Mouse (Mus musculus) heart, embryonic 10.5 days (tissue): ENCODE results near the gene Tmem222. TPM values are rescaled to one million over a fixed set of nuclear protein-coding genes. Genes with fewer than 3 reads are reported as not detected.

ENCODE experiments used
- DNase-seq: peaks from one replicate; pipeline ENCODE4 v3.0.0-alpha.2; 2017; ENCODE audit warnings: low spot score
- H3K27ac ChIP-seq: fragments of 300-500 bp; sonication (generic); 2 replicates; pipeline ENCODE4 v1.5.1; 2016; ENCODE audit warnings: mild to moderate bottlenecking
- H3K27me3 ChIP-seq: fragments of 300-500 bp; sonication (generic); 2 replicates; pipeline ENCODE4 v1.6.1; 2016; ENCODE audit warnings: mild to moderate bottlenecking; ENCODE audit not compliant: poor library complexity, insufficient read depth, severe bottlenecking
- H3K36me3 ChIP-seq: fragments of 300-500 bp; sonication (generic); 2 replicates; pipeline ENCODE4 v1.6.1; 2016; ENCODE audit warnings: mild to moderate bottlenecking, moderate library complexity
- H3K4me1 ChIP-seq: fragments of 300-500 bp; sonication (generic); 2 replicates; pipeline ENCODE4 v1.6.1; 2016; ENCODE audit warnings: mild to moderate bottlenecking
- H3K4me3 ChIP-seq: fragments of 300-500 bp; sonication (generic); 2 replicates; pipeline ENCODE4 v1.5.1; 2016; ENCODE audit warnings: mild to moderate bottlenecking, moderate library complexity
- H3K9me3 ChIP-seq: fragments of 300-500 bp; sonication (generic); 2 replicates; pipeline ENCODE4 v1.6.1; 2016; ENCODE audit warnings: mild to moderate bottlenecking, moderate library complexity
- WGBS: fragments of 180-500 bp; shearing (Covaris S2); methylation state at CpG from one replicate; pipeline ENCODE4 v1.1.7; 2016; 5-methylcytosine and 5-hydroxymethylcytosine counted together
- polyA plus RNA-seq: library from polyadenylated mRNA; unstranded; fragments of >200 nt; fragmentation: Nextera tagmentation; extraction: Ambion mirVana; gene quantifications from 2 replicates; pipeline ENCODE4 v1.2.1, GENCODE M21; 2016

Tmem222 gene
- polyA plus RNA-seq, 1 experiment from 2014 or later, result 75.2 TPM

DNA sequence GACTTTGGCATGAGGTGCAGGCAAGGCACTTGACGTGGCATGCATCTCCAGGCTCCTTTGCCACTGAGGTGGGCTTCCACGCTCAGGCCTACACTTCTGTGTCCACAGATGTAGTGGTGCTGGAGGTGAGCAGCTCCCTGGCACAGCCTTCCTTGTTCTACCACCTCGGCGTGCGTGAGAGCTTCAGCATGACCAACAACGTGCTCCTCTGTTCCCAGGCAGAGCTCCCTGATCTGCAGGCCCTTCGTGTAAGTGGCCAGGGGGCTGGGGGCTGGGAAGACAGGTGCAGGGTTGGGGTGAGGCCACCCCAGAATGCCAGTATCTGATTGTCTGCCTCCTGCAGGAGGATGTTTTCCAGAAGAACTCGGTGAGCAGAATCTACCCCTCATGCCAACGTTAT lies 34.9 kb downstream of the Tmem222 start:
- Histone ChIP-seq H3K4me1 (peaks cover 39% of the 10 kb centered on the region), H3K4me3 (no peak overlapping the region), H3K36me3 (no peaks in the 10 kb centered on the region), H3K27ac (no peak overlapping the region), H3K27me3 (peaks cover 70% of the 10 kb centered on the region), H3K9me3 (no peaks in the 10 kb centered on the region)
- DNase-seq, result no peak
- 64% methylated on average over 9 of the region's 9 CpGs for WGBS

GRCm38 (mm10) chr4:133241910-133242309 lies 35.7 kb downstream of the Tmem222 start:
- peak overlapping the region; percentile 80 for H3K4me3 ChIP-seq
- DNase-seq, result no peak
- 0 out of 2 replicates have a peak overlapping the region, but pooled peaks have one; percentile 91 for H3K27ac ChIP-seq
- WGBS, result 23% methylated on average over 11 of the region's 11 CpGs
- H3K27me3 ChIP-seq, result peaks cover 62% of the 10 kb centered on the region
- H3K4me1 ChIP-seq, result peaks cover 32% of the 10 kb centered on the region
- H3K9me3 ChIP-seq, result no peaks in the 10 kb centered on the region
- no peaks in the 10 kb centered on the region for H3K36me3 ChIP-seq

DNA sequence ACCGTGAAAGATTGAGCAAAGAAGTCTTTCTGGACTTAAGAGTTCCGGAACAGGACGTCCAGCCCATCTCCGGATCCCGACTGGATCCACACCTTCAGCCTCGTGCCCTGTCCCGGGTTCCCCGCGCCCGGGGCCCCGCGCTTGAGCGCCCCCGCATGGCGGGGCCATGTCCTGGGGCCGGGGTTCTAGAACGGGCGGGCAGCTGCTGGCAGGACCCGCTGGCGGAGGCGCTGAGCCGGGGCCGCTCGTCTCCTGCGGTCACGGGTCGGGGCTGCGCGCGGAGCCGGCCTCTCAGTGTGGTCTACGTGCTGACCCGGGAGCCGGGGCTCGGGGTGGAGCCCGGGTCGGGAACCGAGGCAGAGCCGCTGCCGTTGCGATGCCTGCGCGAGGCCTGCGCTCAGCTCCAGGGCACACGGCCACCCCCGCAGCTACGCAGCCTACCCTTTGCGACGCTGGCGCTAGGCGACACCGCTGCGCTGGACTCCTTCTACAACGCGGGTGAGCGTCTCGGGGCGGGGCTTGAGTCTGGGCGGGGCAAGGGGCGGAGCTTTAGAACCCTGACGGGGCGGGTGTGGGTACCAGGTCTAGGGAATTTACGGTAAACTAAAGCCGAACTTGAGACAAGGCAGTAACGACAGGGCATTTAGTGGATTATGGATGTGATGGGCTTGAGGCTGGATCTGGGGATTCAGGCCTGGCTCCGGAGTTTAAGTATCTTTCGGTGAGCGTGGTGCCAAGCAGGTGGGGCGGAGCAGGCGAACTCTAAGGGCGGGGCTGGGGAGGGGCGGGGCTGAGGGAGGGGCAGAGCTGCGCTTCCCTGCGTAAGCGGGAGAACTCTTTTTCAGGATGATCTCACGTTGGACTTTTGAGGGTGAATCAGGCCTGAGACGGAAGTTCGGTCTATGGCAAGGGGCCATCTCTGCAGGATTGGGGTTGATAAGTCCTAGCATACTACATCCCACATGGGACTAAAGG lies 36.4 kb downstream of the Tmem222 start:
- Histone ChIP-seq H3K9me3 (no peaks in the 10 kb centered on the region), H3K27me3 (peaks cover 55% of the 10 kb centered on the region), H3K4me1 (peaks cover 32% of the 10 kb centered on the region), H3K4me3 (peak overlapping the region; percentile 80), H3K27ac (peak overlapping the region; percentile 91), H3K36me3 (no peaks in the 10 kb centered on the region)
- DNase-seq, result peak; percentile 97
- under 1% methylated on average over 78 of the region's 78 CpGs for WGBS

DNA sequence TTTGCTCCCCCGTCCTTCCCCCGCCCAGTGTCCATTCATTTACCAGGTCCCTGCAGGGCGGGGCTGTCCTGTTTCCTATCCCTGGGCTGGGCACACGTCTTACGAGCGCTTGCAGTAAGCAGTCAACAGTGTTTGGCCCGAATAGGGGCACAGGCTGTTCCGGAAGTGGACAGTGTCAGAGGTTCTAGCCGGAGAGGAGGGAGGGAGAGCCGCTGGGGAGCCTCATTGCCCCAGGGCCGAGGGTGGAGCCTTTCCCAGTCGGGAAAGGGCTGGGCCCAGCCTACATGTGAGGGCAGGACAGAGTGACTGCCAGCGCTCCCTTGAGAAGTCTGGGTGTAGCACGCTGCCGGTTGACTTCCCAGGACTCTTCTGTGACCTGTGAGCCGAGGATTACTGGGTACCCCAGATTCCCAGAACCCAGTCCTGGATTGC lies 37.1 kb downstream of the Tmem222 start, which contains the start of gene Map3k6:
Gene Map3k6 (plus strand): TSS at position 329 of the 432 bp plus-strand sequence.
- DNase-seq, result peak; percentile 85
- 2% methylated on average over 16 of the region's 16 CpGs for WGBS
- H3K4me1 ChIP-seq, result peaks cover 32% of the 10 kb centered on the region

DNA sequence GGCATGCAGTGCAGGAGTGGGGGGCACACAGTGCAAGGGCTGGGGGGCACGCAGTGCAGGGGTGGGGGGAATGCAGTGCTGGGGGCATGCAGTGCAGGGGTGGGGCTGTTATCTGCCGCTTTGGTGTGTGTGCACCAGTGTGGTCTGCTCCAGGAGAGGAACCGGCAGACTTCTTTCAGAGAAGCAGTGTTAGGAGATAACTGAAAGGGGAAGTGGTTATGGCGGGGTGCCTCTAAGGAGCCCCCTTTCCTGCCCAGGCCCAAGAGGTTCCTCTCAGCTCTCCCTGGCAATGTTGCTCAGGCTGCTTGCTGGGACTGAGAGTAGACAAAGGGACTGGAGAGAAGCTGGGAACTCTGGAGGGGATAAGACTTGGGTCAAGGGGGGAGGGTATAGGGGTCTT lies 39.7 kb downstream of the Tmem222 start:
- DNase-seq, result no peak
- H3K9me3 ChIP-seq, result no peaks in the 10 kb centered on the region
- H3K27me3 ChIP-seq, result peaks cover 30% of the 10 kb centered on the region
- peaks cover 26% of the 10 kb centered on the region for H3K4me1 ChIP-seq
- no peaks in the 10 kb centered on the region for H3K36me3 ChIP-seq
- 52% methylated on average over 4 of the region's 4 CpGs for WGBS
- H3K4me3 ChIP-seq, result no peak overlapping the region
- peak overlapping the region; percentile 16; the same call in 1 of the 2 replicates for H3K27ac ChIP-seq

More for the DNA sequence above, 37.1 kb downstream of the Tmem222 start, which contains the start of gene Map3k6:
- Histone ChIP-seq H3K36me3 (no peaks in the 10 kb centered on the region), H3K27ac (peak within 1 kb of the TSS; percentile 91), H3K4me3 (peak within 1 kb of the TSS; percentile 80), H3K9me3 (no peaks in the 10 kb centered on the region), H3K27me3 (peaks cover 52% of the 10 kb centered on the region)

DNA sequence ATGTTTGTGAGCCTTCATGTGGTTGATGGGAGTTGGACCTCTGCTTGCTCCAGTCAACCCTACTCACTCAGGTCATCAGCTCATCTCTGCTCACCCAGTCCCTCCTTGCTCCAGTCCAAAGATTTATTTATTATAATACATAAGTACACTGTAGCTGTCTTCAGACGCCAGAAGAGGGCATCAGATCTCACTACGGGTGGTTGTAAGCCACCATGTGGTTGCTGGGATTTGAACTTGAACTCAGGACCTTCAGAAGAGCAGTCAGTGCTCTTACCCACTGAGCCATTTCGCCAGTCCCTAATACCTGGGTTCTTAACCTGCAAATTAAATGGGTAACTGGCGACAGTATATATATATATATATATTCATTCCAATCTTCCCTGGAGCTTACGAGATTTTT lies 42.2 kb downstream of the Tmem222 start:
- Histone ChIP-seq H3K36me3 (no peaks in the 10 kb centered on the region), H3K27ac (no peak overlapping the region), H3K4me3 (no peak overlapping the region), H3K9me3 (no peaks in the 10 kb centered on the region), H3K27me3 (peaks cover 14% of the 10 kb centered on the region; the same call in 1 of the 2 replicates), H3K4me1 (peaks cover 7% of the 10 kb centered on the region)
- WGBS, result 82% methylated on average over 5 of the region's 5 CpGs
- DNase-seq, result no peak

- Histone ChIP-seq H3K27ac (no peak overlapping the region), H3K27me3 (peaks cover 9% of the 10 kb centered on the region; the same call in 1 of the 2 replicates), H3K9me3 (no peaks in the 10 kb centered on the region), H3K4me3 (no peak overlapping the region), H3K4me1 (peaks cover 4% of the 10 kb centered on the region; the same call in 1 of the 2 replicates), H3K36me3 (no peaks in the 10 kb centered on the region)
- WGBS, result 52% methylated on average over 5 of the region's 5 CpGs
- no peak for DNase-seq
These were observed 42.8 kb downstream of the Tmem222 start for GRCm38 (mm10) chr4:133234771-133235170.

- WGBS, result 31% methylated on average over 10 of the region's 10 CpGs
- no peak for DNase-seq
- H3K4me3 ChIP-seq, result no peak overlapping the region
- peaks cover 4% of the 10 kb centered on the region; the same call in 1 of the 2 replicates for H3K27me3 ChIP-seq
- H3K36me3 ChIP-seq, result no peaks in the 10 kb centered on the region
- peaks cover 4% of the 10 kb centered on the region; the same call in 1 of the 2 replicates for H3K4me1 ChIP-seq
- 0 out of 2 replicates have a peak overlapping the region, but pooled peaks have one; percentile 29 for H3K27ac ChIP-seq
- no peaks in the 10 kb centered on the region for H3K9me3 ChIP-seq
These were observed 44.2 kb downstream of the Tmem222 start for GRCm38 (mm10) chr4:133233285-133233976.

DNA sequence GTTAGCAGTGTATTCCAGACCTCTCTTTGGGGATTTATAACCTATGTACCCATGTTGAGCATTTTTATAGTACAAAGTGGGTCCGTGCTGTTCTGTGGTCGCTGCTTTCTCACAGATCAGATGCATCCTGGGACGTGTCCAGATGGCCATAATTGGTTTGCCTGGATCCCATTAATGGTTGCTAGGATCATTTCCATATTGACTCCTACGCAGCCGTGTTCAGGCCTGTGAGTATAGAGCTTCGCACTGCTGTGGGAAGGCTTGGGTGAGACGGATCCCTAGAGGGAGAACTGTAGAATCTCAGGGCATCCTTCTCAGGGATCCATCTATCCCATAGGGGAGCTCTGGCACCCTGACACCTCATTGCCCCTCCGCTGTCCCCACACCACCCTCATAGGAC lies 48.0 kb downstream of the Tmem222 start:
- 77% methylated on average over 8 of the region's 8 CpGs for WGBS
- Histone ChIP-seq H3K36me3 (no peaks in the 10 kb centered on the region), H3K27ac (no peak overlapping the region), H3K4me1 (peaks cover 4% of the 10 kb centered on the region; the same call in 1 of the 2 replicates), H3K4me3 (no peak overlapping the region), H3K27me3 (no peaks in the 10 kb centered on the region; the same call in 1 of the 2 replicates), H3K9me3 (no peaks in the 10 kb centered on the region)
- DNase-seq, result no peak

DNA sequence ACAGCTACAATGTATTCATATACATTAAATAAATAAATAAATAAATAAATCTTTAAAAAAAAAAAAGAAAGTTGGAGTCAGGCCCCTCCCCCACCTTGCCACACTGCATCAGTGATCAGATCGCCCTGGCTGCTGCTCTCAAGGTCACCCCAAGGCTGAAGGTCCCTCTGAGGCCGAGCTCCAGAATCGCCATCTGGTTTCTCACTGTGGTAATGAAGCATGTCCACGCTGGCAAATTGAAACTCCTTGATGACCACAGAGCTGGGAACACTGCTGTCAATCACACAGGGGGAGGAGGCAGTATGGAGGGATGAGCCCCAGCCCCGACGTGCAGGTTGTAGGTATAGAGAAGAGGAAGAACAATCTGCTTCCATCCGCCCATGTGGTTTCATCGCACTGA lies 50.0 kb downstream of the Tmem222 start:
- H3K27me3 ChIP-seq, result peaks cover 15% of the 10 kb centered on the region
- H3K4me3 ChIP-seq, result no peak overlapping the region
- H3K36me3 ChIP-seq, result no peaks in the 10 kb centered on the region
- 64% methylated on average over 8 of the region's 8 CpGs for WGBS
- H3K9me3 ChIP-seq, result no peaks in the 10 kb centered on the region
- H3K4me1 ChIP-seq, result 0 out of 2 replicates have a peak, but pooled peaks cover 5% of the 10 kb centered on the region
- no peak for DNase-seq
- no peak overlapping the region for H3K27ac ChIP-seq

GRCm38 (mm10) chr4:133226073-133226472 lies 51.5 kb downstream of the Tmem222 start:
- WGBS, result 69% methylated on average over 10 of the region's 10 CpGs
- Histone ChIP-seq H3K27ac (no peak overlapping the region), H3K4me3 (no peak overlapping the region), H3K36me3 (no peaks in the 10 kb centered on the region), H3K4me1 (peaks cover 9% of the 10 kb centered on the region), H3K9me3 (no peaks in the 10 kb centered on the region), H3K27me3 (peaks cover 31% of the 10 kb centered on the region)
- DNase-seq, result no peak

GRCm38 (mm10) chr4:133223875-133224274 lies 53.7 kb downstream of the Tmem222 start:
- peaks cover 51% of the 10 kb centered on the region for H3K27me3 ChIP-seq
- no peaks in the 10 kb centered on the region for H3K36me3 ChIP-seq
- H3K4me3 ChIP-seq, result no peak overlapping the region
- 51% methylated on average over 5 of the region's 5 CpGs for whole genome bisulfite sequencing
- H3K9me3 ChIP-seq, result no peaks in the 10 kb centered on the region
- no peak for DNase-seq
- no peak overlapping the region for H3K27ac ChIP-seq
- H3K4me1 ChIP-seq, result peaks cover 16% of the 10 kb centered on the region
